Mouse (Mus musculus) kidney, postnatal 0 days (tissue): ENCODE data around the gene Pigf. TPM values are rescaled to one million over a fixed set of nuclear protein-coding genes. Genes with fewer than 3 reads are reported as not detected.

ENCODE experiments used
- ATAC-seq: fragments of 200-750 bp; cut with Nextera tagmentation; replicated peaks from 2 replicates; pipeline ENCODE4 v1.8.0; 2017; ENCODE audit warnings: low read depth, moderate number of reproducible peaks, moderate TSS enrichment, moderate library complexity; ENCODE audit not compliant: low FRiP score
- DNase-seq: peaks from one replicate; pipeline ENCODE4 v3.0.0-alpha.2; 2016; ENCODE audit warnings: low spot score
- H3K27ac ChIP-seq: fragments of 300-500 bp; sonication (generic); 2 replicates; pipeline ENCODE4 v1.5.1; 2014; ENCODE audit warnings: mild to moderate bottlenecking
- H3K27me3 ChIP-seq: fragments of 300-500 bp; sonication (generic); 2 replicates; pipeline ENCODE4 v1.6.1; 2014; ENCODE audit warnings: low read length, mixed read lengths; ENCODE audit not compliant: insufficient read depth
- H3K36me3 ChIP-seq: fragments of 300-500 bp; sonication (generic); 2 replicates; pipeline ENCODE4 v1.6.1; 2014; ENCODE audit warnings: low read length, mixed read lengths; ENCODE audit not compliant: insufficient read depth
- H3K4me1 ChIP-seq: fragments of 300-500 bp; sonication (generic); replicated peaks from 2 replicates; pipeline ENCODE4 v1.6.1; 2014; ENCODE audit warnings: antibody characterized with exemption, low read length, mixed read lengths; ENCODE audit not compliant: insufficient read depth
- H3K4me2 ChIP-seq: fragments of 300-500 bp; sonication (generic); 2 replicates; pipeline ENCODE4 v1.6.1; 2014; ENCODE audit warnings: mild to moderate bottlenecking, low read length, moderate library complexity, mixed read lengths
- H3K4me3 ChIP-seq: fragments of 300-500 bp; sonication (generic); replicated peaks from 2 replicates; pipeline ENCODE4 v1.5.1; 2014; ENCODE audit warnings: low read depth, low read length
- H3K9ac ChIP-seq: fragments of 300-500 bp; sonication (generic); 2 replicates; pipeline ENCODE4 v1.6.1; 2014; ENCODE audit warnings: low read depth, low read length
- H3K9me3 ChIP-seq: fragments of 300-500 bp; sonication (generic); replicated peaks from 2 replicates; pipeline ENCODE4 v1.6.1; 2016; ENCODE audit warnings: low read length, inconsistent platforms, mixed read lengths
- CTCF ChIP-seq: IDR thresholded peaks from 2 replicates; pipeline ENCODE4 v1.5.1; 2016; ENCODE audit warnings: antibody characterized with exemption, low read depth, mild to moderate bottlenecking, moderate library complexity
- WGBS: fragments of 180-500 bp; shearing (Covaris S2); extraction: QIAGEN DNeasy Blood & Tissue Kit; methylation state at CpG from one replicate; pipeline ENCODE4 v1.1.7; 2014; 5-methylcytosine and 5-hydroxymethylcytosine counted together
- polyA plus RNA-seq: library from polyadenylated mRNA; unstranded; fragments of >200 nt; fragmentation: Nextera tagmentation; extraction: Ambion mirVana; gene quantifications from 2 replicates; pipeline ENCODE4 v1.2.1, GENCODE M21; 2015

The Pigf gene
- polyA plus RNA-seq, 1 experiment from 2014 or later, result 48.4 TPM

DNA sequence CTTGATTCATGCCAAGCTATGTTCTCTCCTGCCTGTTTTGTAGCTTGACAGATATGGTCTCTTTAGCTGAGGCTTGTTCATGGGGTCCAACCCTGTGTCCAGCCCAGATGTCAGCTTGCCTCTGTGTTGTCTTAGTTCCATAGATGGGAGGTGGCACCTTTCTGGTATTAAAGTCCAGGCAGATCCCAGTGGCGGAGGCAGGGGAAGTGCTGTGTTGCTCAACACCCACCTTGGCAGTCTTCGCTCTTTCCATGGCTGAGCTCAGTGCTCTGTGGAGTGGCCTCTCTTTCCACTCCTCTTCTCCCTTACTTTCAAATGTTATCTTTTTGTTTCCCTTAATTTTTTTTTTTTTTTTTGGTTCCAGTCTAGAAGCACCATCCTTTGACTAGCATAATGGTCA is 52.1 kb downstream of the Pigf start:
- Histone ChIP-seq H3K27me3 (no peaks in the 10 kb centered on the region), H3K9me3 (no peaks in the 10 kb centered on the region), H3K27ac (no peak overlapping the region), H3K4me3 (no peak overlapping the region), H3K9ac (no peak overlapping the region), H3K36me3 (0 out of 2 replicates have a peak, but pooled peaks cover 18% of the 10 kb centered on the region), H3K4me1 (no peaks in the 10 kb centered on the region), H3K4me2 (no peak overlapping the region)
- ATAC-seq, result no peak
- WGBS, result 91% methylated on average over 2 of the region's 2 CpGs
- DNase-seq, result no peak
- no peak for TF ChIP-seq CTCF

DNA sequence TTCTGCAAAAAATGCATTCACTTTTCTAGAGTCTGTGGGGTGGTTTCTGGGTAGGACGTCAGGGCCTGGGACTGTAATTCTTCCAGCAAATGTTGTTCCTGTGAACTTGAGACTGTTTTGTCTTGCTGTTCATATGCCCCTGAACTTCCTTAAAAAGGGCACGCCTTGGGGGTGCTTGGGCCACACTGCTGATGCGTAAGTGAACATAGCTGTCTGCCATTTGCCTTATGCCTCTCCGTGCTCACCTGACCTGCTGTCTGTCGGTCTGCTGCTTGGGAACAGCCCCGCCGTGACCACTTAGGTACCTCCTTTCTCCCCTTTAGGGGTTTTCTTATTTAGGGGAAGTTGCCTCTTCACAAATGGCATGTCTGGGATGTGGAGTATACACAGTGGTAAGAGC is 53.3 kb downstream of the Pigf start:
- no peak for TF ChIP-seq CTCF
- Histone ChIP-seq H3K27ac (no peak overlapping the region), H3K36me3 (0 out of 2 replicates have a peak, but pooled peaks cover 18% of the 10 kb centered on the region), H3K9ac (no peak overlapping the region), H3K4me2 (no peak overlapping the region), H3K27me3 (no peaks in the 10 kb centered on the region), H3K4me1 (0 out of 2 replicates have a peak, but pooled peaks cover 2% of the 10 kb centered on the region), H3K4me3 (no peak overlapping the region), H3K9me3 (no peaks in the 10 kb centered on the region)
- DNase-seq (no peak), ATAC-seq (no peak)
- 78% methylated on average over 7 of the region's 7 CpGs for WGBS

GRCm38 (mm10) chr17:86971036-86971435 is 54.2 kb downstream of the Pigf start:
- 78% methylated on average over 5 of the region's 5 CpGs for WGBS
- TF ChIP-seq CTCF, result no peak

DNA sequence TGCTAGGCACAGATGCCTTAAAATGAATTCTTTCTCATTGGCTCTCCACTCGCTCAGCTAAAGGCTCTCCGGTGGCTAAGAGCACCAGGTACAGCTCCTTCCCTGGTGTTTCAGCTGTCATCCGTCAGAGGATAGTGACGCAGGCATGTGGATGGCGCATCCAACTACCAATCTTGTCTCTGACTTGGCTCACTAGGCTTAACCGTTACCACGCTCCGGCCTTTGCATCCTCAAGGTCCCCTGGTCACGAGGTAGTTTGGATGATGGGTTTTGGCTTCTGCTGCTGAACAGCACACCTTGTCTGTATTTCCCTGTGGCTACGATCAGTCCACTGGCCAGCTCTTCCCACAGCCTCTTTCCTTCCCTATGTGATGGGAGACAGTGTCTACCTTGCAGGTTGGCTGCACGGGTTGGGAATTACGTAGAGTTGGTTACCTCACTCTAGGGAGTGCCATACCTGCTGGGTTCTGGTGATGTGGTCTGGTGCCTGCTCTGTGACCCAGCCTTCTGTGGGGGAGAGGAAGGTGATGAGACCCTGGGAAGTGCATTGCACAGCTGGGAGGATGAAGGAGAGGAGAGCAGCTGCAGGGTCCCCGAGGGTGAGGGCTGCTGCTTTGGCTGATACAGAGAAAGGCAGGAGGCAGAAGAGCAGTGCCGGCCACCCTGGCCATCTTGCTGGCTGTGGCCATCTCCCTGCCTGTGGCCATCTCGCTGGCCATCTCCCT is 55.0 kb downstream of the Pigf start:
- Histone ChIP-seq H3K4me2 (no peak overlapping the region), H3K27me3 (no peaks in the 10 kb centered on the region), H3K9ac (no peak overlapping the region), H3K9me3 (no peaks in the 10 kb centered on the region), H3K36me3 (0 out of 2 replicates have a peak, but pooled peaks cover 15% of the 10 kb centered on the region), H3K4me3 (no peak overlapping the region), H3K4me1 (0 out of 2 replicates have a peak, but pooled peaks cover 2% of the 10 kb centered on the region), H3K27ac (no peak overlapping the region)
- 91% methylated on average over 15 of the region's 15 CpGs for WGBS
- ATAC-seq, result no peak
- TF ChIP-seq CTCF, result no peak
- DNase-seq, result no peak

More at GRCm38 (mm10) chr17:86971036-86971435, 54.2 kb downstream of the Pigf start:
- Histone ChIP-seq H3K9ac (no peak overlapping the region), H3K27me3 (no peaks in the 10 kb centered on the region), H3K4me1 (0 out of 2 replicates have a peak, but pooled peaks cover 2% of the 10 kb centered on the region), H3K4me2 (no peak overlapping the region), H3K9me3 (no peaks in the 10 kb centered on the region), H3K36me3 (0 out of 2 replicates have a peak, but pooled peaks cover 15% of the 10 kb centered on the region), H3K4me3 (no peak overlapping the region), H3K27ac (no peak overlapping the region)
- DNase-seq, result no peak
- ATAC-seq, result no peak

DNA sequence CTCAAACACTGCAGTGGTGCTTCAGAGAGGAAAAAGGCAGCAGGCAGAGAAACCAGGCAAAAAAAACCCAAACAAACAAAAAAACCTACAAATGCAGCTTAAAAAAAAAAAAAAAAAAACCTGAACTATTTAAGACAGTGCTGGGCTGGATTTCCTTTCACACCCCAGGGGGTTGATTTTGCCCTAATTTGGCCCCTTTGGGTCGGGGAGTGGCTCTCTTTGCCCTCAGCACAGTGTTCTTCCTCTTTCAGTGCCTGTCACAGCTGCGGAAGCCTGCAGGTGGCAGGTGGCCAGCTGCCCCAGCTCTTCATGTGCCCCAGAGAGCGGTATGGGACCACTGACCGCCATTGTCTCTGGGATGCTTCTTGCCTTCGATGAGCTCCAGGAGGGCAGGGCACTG is 55.6 kb downstream of the Pigf start:
- no peak for ATAC-seq
- H3K27me3 ChIP-seq, result no peaks in the 10 kb centered on the region
- no peak overlapping the region for H3K27ac ChIP-seq
- TF ChIP-seq CTCF, result no peak
- no peak overlapping the region for H3K4me2 ChIP-seq
- H3K9ac ChIP-seq, result no peak overlapping the region
- 0 out of 2 replicates have a peak, but pooled peaks cover 15% of the 10 kb centered on the region for H3K36me3 ChIP-seq
- no peaks in the 10 kb centered on the region for H3K9me3 ChIP-seq
- 74% methylated on average over 5 of the region's 5 CpGs for WGBS
- no peak for DNase-seq
- H3K4me3 ChIP-seq, result no peak overlapping the region
- H3K4me1 ChIP-seq, result peaks cover 5% of the 10 kb centered on the region; the same call in 1 of the 2 replicates

- Histone ChIP-seq H3K27me3 (no peaks in the 10 kb centered on the region), H3K9ac (no peak overlapping the region), H3K27ac (no peak overlapping the region), H3K4me1 (peaks cover 5% of the 10 kb centered on the region; the same call in 1 of the 2 replicates), H3K4me3 (no peak overlapping the region), H3K9me3 (no peaks in the 10 kb centered on the region), H3K36me3 (0 out of 2 replicates have a peak, but pooled peaks cover 9% of the 10 kb centered on the region), H3K4me2 (no peak overlapping the region)
- WGBS, result 81% methylated on average over 5 of the region's 5 CpGs
- DNase-seq (no peak), ATAC-seq (no peak)
- TF ChIP-seq CTCF, result no peak
Measured at GRCm38 (mm10) chr17:86968581-86968980, 56.6 kb downstream of the Pigf start.
